Mouse (Mus musculus): ENCODE measurements around the gene Cabp1.

- TF ChIP-seq CTCF (IDR thresholded peaks at IDR 0.05; ENCODE audit: low read depth, low read length) (no peak), TAL1 (conservative IDR thresholded peaks at IDR 0.05; ENCODE audit: low read depth, low read length) (no peak), GATA1 (IDR thresholded peaks at IDR 0.05; ENCODE audit: borderline replicate concordance, low read length) (no peak)
Observed at GRCm38 (mm10) chr5:115217998-115218397, 23.8 kb upstream of the Cabp1 start.
